Mouse (Mus musculus): ENCODE measurements around the gene Unc5cl.

GRCm38 (mm10) chr17:48533844-48534705 lies 79.4 kb downstream of the Unc5cl start:
- TF ChIP-seq CTCF (IDR thresholded peaks at IDR 0.05; ENCODE audit: low read depth): no peak
- TF ChIP-seq EP300 (IDR thresholded peaks at IDR 0.05; ENCODE audit: low read depth): no peak
